Mouse (Mus musculus) intestine, embryonic 14.5 days (tissue): Measurements from ENCODE around the gene Gm10198. TPM values are rescaled to one million over a fixed set of nuclear protein-coding genes. Genes with fewer than 3 reads are reported as not detected.

ENCODE experiments used
- ATAC-seq: fragments of 200-750 bp; cut with Nextera tagmentation; replicated peaks from 2 replicates; pipeline ENCODE4 v1.8.0; 2017; ENCODE audit warnings: low read depth, moderate number of reproducible peaks, moderate TSS enrichment, moderate library complexity; ENCODE audit not compliant: low FRiP score, low TSS enrichment
- DNase-seq: peaks from one replicate; pipeline ENCODE4 v3.0.0-alpha.2; 2018; ENCODE audit warnings: low spot score
- H3K27ac ChIP-seq: fragments of 300-500 bp; sonication (generic); 2 replicates; pipeline ENCODE4 v1.5.1; 2014; ENCODE audit warnings: low read depth, mild to moderate bottlenecking, control low read depth
- H3K27me3 ChIP-seq: fragments of 300-500 bp; sonication (generic); replicated peaks from 2 replicates; pipeline ENCODE4 v1.6.1; 2014; ENCODE audit warnings: low read length, control low read depth; ENCODE audit not compliant: control insufficient read depth, insufficient read depth
- H3K36me3 ChIP-seq: fragments of 300-500 bp; sonication (generic); 2 replicates; pipeline ENCODE4 v1.6.1; 2014; ENCODE audit warnings: low read length, control low read depth; ENCODE audit not compliant: control insufficient read depth, insufficient read depth
- H3K4me1 ChIP-seq: fragments of 300-500 bp; sonication (generic); replicated peaks from 2 replicates; pipeline ENCODE4 v1.6.1; 2014; ENCODE audit warnings: low read length, control low read depth, mixed read lengths; ENCODE audit not compliant: control insufficient read depth, insufficient read depth
- H3K4me2 ChIP-seq: fragments of 300-500 bp; sonication (generic); 2 replicates; pipeline ENCODE4 v1.6.1; 2014; ENCODE audit warnings: low read length
- H3K4me3 ChIP-seq: fragments of 300-500 bp; sonication (generic); 2 replicates; pipeline ENCODE4 v1.5.1; 2014; ENCODE audit warnings: low read depth, low read length, control low read depth, mixed read lengths
- H3K9ac ChIP-seq: fragments of 300-500 bp; sonication (generic); 2 replicates; pipeline ENCODE4 v1.6.1; 2014; ENCODE audit warnings: mild to moderate bottlenecking, low read length
- H3K9me3 ChIP-seq: fragments of 300-500 bp; sonication (generic); 2 replicates; pipeline ENCODE4 v1.6.1; 2016; ENCODE audit warnings: low read length, control low read depth; ENCODE audit not compliant: control insufficient read depth
- WGBS: fragments of 180-500 bp; shearing (Covaris S2); extraction: QIAGEN DNeasy Blood & Tissue Kit; methylation state at CpG from one replicate; pipeline ENCODE4 v1.1.7; 2014; 5-methylcytosine and 5-hydroxymethylcytosine counted together
- polyA plus RNA-seq: library from polyadenylated mRNA; unstranded; fragments of >200 nt; fragmentation: Nextera tagmentation; extraction: Ambion mirVana; gene quantifications from 2 replicates; pipeline ENCODE4 v1.2.1, GENCODE M21; 2014

Gm10198 gene
- polyA plus RNA-seq, result not detected in 2 replicates

- no peak within 1 kb of the TSS for H3K4me2 ChIP-seq
- no peak within 1 kb of the TSS for H3K27ac ChIP-seq
- H3K27me3 ChIP-seq, result no peaks in the 10 kb centered on the region
- H3K9me3 ChIP-seq, result no peaks in the 10 kb centered on the region
- DNase-seq (no peak), ATAC-seq (no peak)
- H3K4me3 ChIP-seq, result no peak within 1 kb of the TSS
- H3K4me1 ChIP-seq, result no peaks in the 10 kb centered on the region
- H3K36me3 ChIP-seq, result no peaks in the 10 kb centered on the region
- no peak within 1 kb of the TSS for H3K9ac ChIP-seq
These were observed at the start of gene Gm10198 for GRCm38 (mm10) chr13:111592485-111592884. Gene Gm10198, plus strand, starts transcription at chr13:111592785.

GRCm38 (mm10) chr13:111545286-111545685, 47.3 kb upstream of the Gm10198 start:
- no peak overlapping the region for H3K27ac ChIP-seq
- H3K36me3 ChIP-seq, result no peaks in the 10 kb centered on the region
- H3K9ac ChIP-seq, result no peak overlapping the region
- H3K4me2 ChIP-seq, result no peak overlapping the region
- H3K9me3 ChIP-seq, result no peaks in the 10 kb centered on the region
- no peaks in the 10 kb centered on the region for H3K4me1 ChIP-seq
- H3K27me3 ChIP-seq, result no peaks in the 10 kb centered on the region
- no peak for ATAC-seq
- no peak overlapping the region for H3K4me3 ChIP-seq
- DNase-seq, result no peak
- whole genome bisulfite sequencing, result 88% methylated on average over 5 of the region's 5 CpGs

- Histone ChIP-seq H3K27ac (no peak overlapping the region), H3K4me1 (peaks cover 7% of the 10 kb centered on the region; the same call in 1 of the 2 replicates), H3K36me3 (no peaks in the 10 kb centered on the region), H3K4me2 (no peak overlapping the region), H3K9me3 (no peaks in the 10 kb centered on the region), H3K9ac (no peak overlapping the region), H3K27me3 (no peaks in the 10 kb centered on the region), H3K4me3 (no peak overlapping the region)
- ATAC-seq (no peak), DNase-seq (no peak)
- WGBS, result 84% methylated on average over 7 of the region's 7 CpGs
These were observed 39.8 kb upstream of the Gm10198 start for GRCm38 (mm10) chr13:111552769-111553168.

- ATAC-seq (no peak), DNase-seq (no peak)
- no peak overlapping the region for H3K9ac ChIP-seq
- H3K36me3 ChIP-seq, result no peaks in the 10 kb centered on the region
- no peaks in the 10 kb centered on the region for H3K27me3 ChIP-seq
- H3K4me1 ChIP-seq, result peaks cover 7% of the 10 kb centered on the region; the same call in 1 of the 2 replicates
- no peak overlapping the region for H3K27ac ChIP-seq
- 86% methylated on average over 7 of the region's 7 CpGs for WGBS
- no peaks in the 10 kb centered on the region for H3K9me3 ChIP-seq
- no peak overlapping the region for H3K4me2 ChIP-seq
- no peak overlapping the region for H3K4me3 ChIP-seq
These were observed 39.4 kb upstream of the Gm10198 start for GRCm38 (mm10) chr13:111553182-111553581.

GRCm38 (mm10) chr13:111553941-111554340, 38.6 kb upstream of the Gm10198 start:
- Histone ChIP-seq H3K36me3 (no peaks in the 10 kb centered on the region), H3K27ac (no peak overlapping the region), H3K9ac (no peak overlapping the region), H3K9me3 (no peaks in the 10 kb centered on the region), H3K4me2 (no peak overlapping the region), H3K4me1 (peaks cover 7% of the 10 kb centered on the region; the same call in 1 of the 2 replicates), H3K4me3 (no peak overlapping the region), H3K27me3 (no peaks in the 10 kb centered on the region)
- no peak for DNase-seq
- ATAC-seq, result no peak
- 72% methylated on average over 8 of the region's 8 CpGs for WGBS

GRCm38 (mm10) chr13:111555333-111555732, 37.3 kb upstream of the Gm10198 start:
- no peak overlapping the region for H3K9ac ChIP-seq
- ATAC-seq (no peak), DNase-seq (no peak)
- WGBS, result 10% methylated on average over 8 of the region's 8 CpGs
- H3K27me3 ChIP-seq, result no peaks in the 10 kb centered on the region
- H3K4me2 ChIP-seq, result peak overlapping the region; percentile 28
- H3K9me3 ChIP-seq, result no peaks in the 10 kb centered on the region
- peaks cover 7% of the 10 kb centered on the region; the same call in 1 of the 2 replicates for H3K4me1 ChIP-seq
- H3K4me3 ChIP-seq, result no peak overlapping the region
- H3K36me3 ChIP-seq, result no peaks in the 10 kb centered on the region
- H3K27ac ChIP-seq, result no peak overlapping the region

- H3K4me1 ChIP-seq, result peaks cover 7% of the 10 kb centered on the region; the same call in 1 of the 2 replicates
- no peak overlapping the region for H3K27ac ChIP-seq
- H3K27me3 ChIP-seq, result no peaks in the 10 kb centered on the region
- no peak for ATAC-seq
- no peaks in the 10 kb centered on the region for H3K9me3 ChIP-seq
- no peak overlapping the region for H3K9ac ChIP-seq
- 82% methylated on average over 4 of the region's 4 CpGs for WGBS
- H3K36me3 ChIP-seq, result no peaks in the 10 kb centered on the region
- no peak for DNase-seq
- no peak overlapping the region for H3K4me3 ChIP-seq
- H3K4me2 ChIP-seq, result no peak overlapping the region
These were observed 36.2 kb upstream of the Gm10198 start for GRCm38 (mm10) chr13:111556375-111556774.

- 88% methylated on average over 3 of the region's 3 CpGs for WGBS
- H3K9ac ChIP-seq, result no peak overlapping the region
These were observed 32.4 kb upstream of the Gm10198 start for GRCm38 (mm10) chr13:111560152-111560551.

GRCm38 (mm10) chr13:111562595-111562994, 30.0 kb upstream of the Gm10198 start:
- Histone ChIP-seq H3K4me1 (no peaks in the 10 kb centered on the region), H3K27me3 (no peaks in the 10 kb centered on the region), H3K9me3 (no peaks in the 10 kb centered on the region), H3K27ac (no peak overlapping the region), H3K4me2 (no peak overlapping the region), H3K36me3 (no peaks in the 10 kb centered on the region), H3K4me3 (no peak overlapping the region), H3K9ac (no peak overlapping the region)
- 81% methylated on average over 5 of the region's 5 CpGs for WGBS
- no peak for DNase-seq
- ATAC-seq, result no peak

More at GRCm38 (mm10) chr13:111560152-111560551, 32.4 kb upstream of the Gm10198 start:
- DNase-seq (no peak), ATAC-seq (no peak)
- H3K27me3 ChIP-seq, result no peaks in the 10 kb centered on the region
- no peaks in the 10 kb centered on the region for H3K9me3 ChIP-seq
- H3K4me1 ChIP-seq, result peaks cover 6% of the 10 kb centered on the region; the same call in 1 of the 2 replicates
- H3K4me2 ChIP-seq, result no peak overlapping the region
- no peaks in the 10 kb centered on the region for H3K36me3 ChIP-seq
- H3K27ac ChIP-seq, result no peak overlapping the region
- H3K4me3 ChIP-seq, result no peak overlapping the region
